Mouse (Mus musculus): ENCODE data around the gene Pkig. TPM values are rescaled to one million over a fixed set of nuclear protein-coding genes. Genes with fewer than 3 reads are reported as not detected.

The Pkig gene
- total and polyA plus RNA-seq, 3 experiments: 225 to 364 (median 227) TPM

GRCm38 (mm10) chr2:163697764-163698480 is 39.7 kb downstream of the Pkig start:
- no peaks in the 10 kb centered on the region for H3K27me3 ChIP-seq (replicated peaks)
- H3K79me2 ChIP-seq (replicated peaks; ENCODE audit: control insufficient read depth, extremely low read depth, insufficient read depth, poor library complexity, severe bottlenecking): peaks cover 98% of the 10 kb centered on the region
- H3K9ac ChIP-seq (ENCODE audit: insufficient read depth, low read depth): peak overlapping the region; percentile 54
- H3K4me3 ChIP-seq (replicated peaks in 1 of 3; ENCODE audit: low read depth in 2 of 3, low read length in 2 of 3, poor library complexity in 1 of 3): no peak overlapping the region
- no peaks in the 10 kb centered on the region for H3K9me3 ChIP-seq (replicated peaks; ENCODE audit: low read length)
- peak overlapping the region; percentile 92 for H3K4me2 ChIP-seq (ENCODE audit: insufficient read depth, low read depth, poor library complexity, severe bottlenecking)
- peak overlapping the region; percentile 90 for H3K27ac ChIP-seq (ENCODE audit: insufficient read depth, low read depth)
- TF ChIP-seq ZC3H11A (IDR thresholded peaks at IDR 0.05; ENCODE audit: low read depth, low read length): no peak
- no peak for TF ChIP-seq NELFE (IDR thresholded peaks at IDR 0.05; ENCODE audit: low read depth, low read length)
- no peak for TF ChIP-seq E2F4 (IDR thresholded peaks at IDR 0.05; ENCODE audit: insufficient replicate concordance, low read depth, low read length)
- no peak for TF ChIP-seq RCOR1 (conservative IDR thresholded peaks at IDR 0.05; ENCODE audit: low read depth, low read length)
- TF ChIP-seq MXI1 (IDR thresholded peaks at IDR 0.05; ENCODE audit: low read depth, low read length): peak; percentile 30; the same call in 1 of the 2 replicates
- TF ChIP-seq SIN3A (IDR thresholded peaks at IDR 0.05; ENCODE audit: low read length): no peak
- no peak for TF ChIP-seq MYC (IDR thresholded peaks at IDR 0.05; ENCODE audit: low read depth, low read length)
- TF ChIP-seq ELF1 (IDR thresholded peaks at IDR 0.05; ENCODE audit: low read depth, low read length): 0 out of 2 replicates have a peak, but pooled peaks have one; percentile 23
- 0 out of 2 replicates have a peak, but pooled peaks have one; percentile 29 for TF ChIP-seq CHD1 (IDR thresholded peaks at IDR 0.05; ENCODE audit: low read depth, low read length)
- no peak for TF ChIP-seq MEF2A (IDR thresholded peaks at IDR 0.05; ENCODE audit: borderline replicate concordance, low read depth, low read length)
- TF ChIP-seq EP300 (IDR thresholded peaks at IDR 0.05; ENCODE audit: low read length): peak; percentile 6; the same call in 1 of the 2 replicates
- TF ChIP-seq MAFK (IDR thresholded peaks at IDR 0.05; ENCODE audit: insufficient replicate concordance, low read length): no peak
- TF ChIP-seq UBTF (IDR thresholded peaks at IDR 0.05; ENCODE audit: low read depth, low read length): no peak
- no peak for TF ChIP-seq BHLHE40 (IDR thresholded peaks at IDR 0.05; ENCODE audit: low read depth, low read length)
- peak; percentile 34 for TF ChIP-seq ETS1 (conservative IDR thresholded peaks at IDR 0.05; ENCODE audit: low read depth, low read length)
- TF ChIP-seq USF2 (conservative IDR thresholded peaks at IDR 0.05; ENCODE audit: low read depth, low read length): no peak
- no peak for TF ChIP-seq PAX5 (IDR thresholded peaks at IDR 0.05; ENCODE audit: low read length)
- no peak for TF ChIP-seq GABPA (IDR thresholded peaks at IDR 0.05; ENCODE audit: insufficient replicate concordance, low read depth, low read length)
- TF ChIP-seq ZMIZ1 (IDR thresholded peaks at IDR 0.05; ENCODE audit: low read depth, low read length): no peak
- no peak for TF ChIP-seq RAD21 (IDR thresholded peaks at IDR 0.05; ENCODE audit: low read depth, low read length)
- no peak for TF ChIP-seq NRF1 (IDR thresholded peaks at IDR 0.05; ENCODE audit: low read depth, low read length)
- no peak for TF ChIP-seq JUND (conservative IDR thresholded peaks at IDR 0.05; ENCODE audit: low read depth, low read length)
- no peak; the same call in 1 of the 2 replicates for TF ChIP-seq ZKSCAN1 (IDR thresholded peaks at IDR 0.05; ENCODE audit: borderline replicate concordance, low read depth, low read length)
- TF ChIP-seq POLR2AphosphoS2 (IDR thresholded peaks at IDR 0.05; ENCODE audit: low read depth, low read length): no peak
- no peak for TF ChIP-seq USF1 (IDR thresholded peaks at IDR 0.05; ENCODE audit: low read depth, low read length)
- TF ChIP-seq HCFC1 (IDR thresholded peaks at IDR 0.05; ENCODE audit: low read depth, low read length): no peak; the same call in 1 of the 2 replicates
- no peak for TF ChIP-seq KAT2A (IDR thresholded peaks at IDR 0.05; ENCODE audit: insufficient replicate concordance, low read length)
- TF ChIP-seq POLR2A (IDR thresholded peaks at IDR 0.05; ENCODE audit: low read depth, low read length): no peak; the same call in 1 of the 2 replicates
- no peak for TF ChIP-seq ZNF384 (IDR thresholded peaks at IDR 0.05; ENCODE audit: low read depth, low read length)
- no peak for TF ChIP-seq JUN (IDR thresholded peaks at IDR 0.05; ENCODE audit: insufficient read depth, low read depth, low read length)
- peak; percentile 44; the same call in 1 of the 2 replicates for TF ChIP-seq TCF12 (IDR thresholded peaks at IDR 0.05; ENCODE audit: low read depth, low read length)
- TF ChIP-seq CTCF (conservative IDR thresholded peaks at IDR 0.05 in 1 of 2, IDR thresholded peaks at IDR 0.05 in 1 of 2; ENCODE audit: low read depth in 2 of 2, low read length in 2 of 2): no peak
- peak; percentile 32; the same call in 1 of the 2 replicates for TF ChIP-seq IRF4 (IDR thresholded peaks at IDR 0.05; ENCODE audit: low read depth, low read length)
- TF ChIP-seq MAX (IDR thresholded peaks at IDR 0.05; ENCODE audit: low read length): no peak
- TF ChIP-seq SMC3 (IDR thresholded peaks at IDR 0.05; ENCODE audit: low read depth, low read length): no peak
- no peak for TF ChIP-seq CHD2 (IDR thresholded peaks at IDR 0.05; ENCODE audit: low read length)
- no peak for TF ChIP-seq MAZ (IDR thresholded peaks at IDR 0.05; ENCODE audit: low read depth, low read length)
- TF ChIP-seq TBP (conservative IDR thresholded peaks at IDR 0.05; ENCODE audit: low read depth, low read length): no peak
- peak; percentile 65 for DNase-seq (ENCODE audit: extremely low read depth)
- dilution Hi-C loops (cut with MboI; ENCODE audit: extremely low pct_ligation_motif_present, extremely low pct_unique_long_range_greater_than_20kb, low sequenced_read_pairs): no loop called here
- H3K4me1 ChIP-seq (ENCODE audit: control insufficient read depth in 1 of 2, insufficient read depth in 2 of 2): peaks cover 45 to 88% of the 10 kb centered on the region in 2 experiments
- H3K36me3 ChIP-seq (replicated peaks in 1 of 2; ENCODE audit: control insufficient read depth in 1 of 2, insufficient read depth in 1 of 2, low read length in 1 of 2): peaks cover 9 to 41% of the 10 kb centered on the region in 2 experiments
- in situ Hi-C loops (cut with MboI; ENCODE audit: low pct_ligation_motif_present, low pct_unique_long_range_greater_than_20kb, low sequenced_read_pairs): loop anchor here (5.0 kb wide), 1 partner anchor 36 kb away; no protein-coding TSS in a partner anchor

Data from CH12.LX (cell line).